Mouse (Mus musculus): Measurements from ENCODE around the gene Mettl26. TPM values are rescaled to one million over a fixed set of nuclear protein-coding genes. Genes with fewer than 3 reads are reported as not detected.

The Mettl26 gene
- polyA plus RNA-seq, 2 experiments: 52.0 to 62.9 TPM

DNA sequence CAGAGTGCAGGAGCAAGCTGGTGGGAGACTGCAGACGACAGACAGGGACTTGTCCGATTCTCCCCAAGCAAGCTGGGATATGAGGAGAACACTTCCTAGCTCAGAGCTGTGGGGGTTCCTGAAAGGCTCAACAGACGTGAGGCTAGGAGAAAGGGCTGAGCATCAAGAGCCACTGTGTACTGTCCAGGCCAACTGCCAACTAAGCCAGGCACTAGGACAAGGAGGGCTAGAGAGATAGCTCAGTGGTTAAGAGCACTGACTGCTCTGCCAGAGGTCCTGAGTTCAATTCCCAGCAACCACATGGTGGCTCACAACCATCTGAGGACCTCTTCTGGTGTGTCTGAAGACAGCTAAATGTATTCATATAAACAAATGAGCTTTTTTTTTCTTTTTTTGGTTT, 32.4 kb upstream of the Mettl26 start:
- DNase-seq (ENCODE audit: low spot score) (no peak), ATAC-seq (ENCODE audit: low FRiP score, low read depth) (no peak)
- Histone ChIP-seq H3K4me2 (replicated peaks; ENCODE audit: low read depth, low read length, severe bottlenecking) (no peak overlapping the region), H3K36me3 (ENCODE audit: control insufficient read depth, insufficient read depth, low read length) (peaks cover 58% of the 10 kb centered on the region), H3K27me3 (ENCODE audit: control insufficient read depth, insufficient read depth, low read length) (no peaks in the 10 kb centered on the region), H3K4me1 (ENCODE audit: control insufficient read depth, insufficient read depth, low read length) (peaks cover 10% of the 10 kb centered on the region; the same call in 1 of the 2 replicates), H3K9ac (ENCODE audit: low read depth, low read length, severe bottlenecking) (no peak overlapping the region), H3K4me3 (replicated peaks; ENCODE audit: low read length) (no peak overlapping the region), H3K27ac (replicated peaks; ENCODE audit: low read depth, low read length) (no peak overlapping the region), H3K9me3 (ENCODE audit: control insufficient read depth, low read length) (no peaks in the 10 kb centered on the region)
- WGBS: 85% methylated on average over 3 of the region's 3 CpGs
- no peak for TF ChIP-seq POLR2A (IDR thresholded peaks at IDR 0.05; ENCODE audit: borderline replicate concordance, extremely low read depth, insufficient read depth, insufficient read length)

- no peak for DNase-seq (ENCODE audit: low spot score)
These were observed 31.8 kb upstream of the Mettl26 start for GRCm38 (mm10) chr17:25843122-25843521.

GRCm38 (mm10) chr17:25843636-25844395, 31.1 kb upstream of the Mettl26 start:
- 4% methylated on average over 33 of the region's 38 CpGs for WGBS
- Histone ChIP-seq H3K36me3 (ENCODE audit: control insufficient read depth, insufficient read depth, low read length) (peaks cover 60% of the 10 kb centered on the region), H3K27me3 (ENCODE audit: control insufficient read depth, insufficient read depth, low read length) (no peaks in the 10 kb centered on the region), H3K27ac (replicated peaks; ENCODE audit: low read depth, low read length) (peak overlapping the region; percentile 71), H3K9me3 (ENCODE audit: control insufficient read depth, low read length) (no peaks in the 10 kb centered on the region), H3K4me1 (ENCODE audit: control insufficient read depth, insufficient read depth, low read length) (peaks cover 10% of the 10 kb centered on the region; the same call in 1 of the 2 replicates), H3K4me2 (replicated peaks; ENCODE audit: low read depth, low read length, severe bottlenecking) (peak overlapping the region; percentile 63), H3K9ac (ENCODE audit: low read depth, low read length, severe bottlenecking) (peak overlapping the region; percentile 82), H3K4me3 (replicated peaks; ENCODE audit: low read length) (peak overlapping the region; percentile 90)
- TF ChIP-seq POLR2A (IDR thresholded peaks at IDR 0.05; ENCODE audit: borderline replicate concordance, extremely low read depth, insufficient read depth, insufficient read length): no peak
- ATAC-seq (ENCODE audit: low FRiP score, low read depth) (0 out of 2 replicates have a peak, but pooled peaks have one; percentile 0), DNase-seq (ENCODE audit: low spot score) (no peak)

More at GRCm38 (mm10) chr17:25843122-25843521, 31.8 kb upstream of the Mettl26 start:
- Histone ChIP-seq H3K9ac (ENCODE audit: low read depth, low read length, severe bottlenecking) (peak overlapping the region; percentile 82), H3K4me2 (replicated peaks; ENCODE audit: low read depth, low read length, severe bottlenecking) (peak overlapping the region; percentile 63), H3K27ac (replicated peaks; ENCODE audit: low read depth, low read length) (no peak overlapping the region), H3K27me3 (ENCODE audit: control insufficient read depth, insufficient read depth, low read length) (no peaks in the 10 kb centered on the region), H3K9me3 (ENCODE audit: control insufficient read depth, low read length) (no peaks in the 10 kb centered on the region), H3K4me1 (ENCODE audit: control insufficient read depth, insufficient read depth, low read length) (peaks cover 10% of the 10 kb centered on the region; the same call in 1 of the 2 replicates), H3K4me3 (replicated peaks; ENCODE audit: low read length) (peak overlapping the region; percentile 90), H3K36me3 (ENCODE audit: control insufficient read depth, insufficient read depth, low read length) (peaks cover 57% of the 10 kb centered on the region)
- no peak for TF ChIP-seq POLR2A (IDR thresholded peaks at IDR 0.05; ENCODE audit: borderline replicate concordance, extremely low read depth, insufficient read depth, insufficient read length)
- whole genome bisulfite sequencing: 93% methylated on average over 4 of the region's 4 CpGs
- ATAC-seq (ENCODE audit: low FRiP score, low read depth): no peak

- H3K9ac ChIP-seq (ENCODE audit: low read depth, low read length, severe bottlenecking): peak within 1 kb of the TSS; percentile 82
- H3K27me3 ChIP-seq (ENCODE audit: control insufficient read depth, insufficient read depth, low read length): no peaks in the 10 kb centered on the region
- H3K4me2 ChIP-seq (replicated peaks; ENCODE audit: low read depth, low read length, severe bottlenecking): peak within 1 kb of the TSS; percentile 63
- H3K36me3 ChIP-seq (ENCODE audit: control insufficient read depth, insufficient read depth, low read length): peaks cover 60% of the 10 kb centered on the region
- H3K27ac ChIP-seq (replicated peaks; ENCODE audit: low read depth, low read length): peak within 1 kb of the TSS; percentile 71
- peaks cover 10% of the 10 kb centered on the region; the same call in 1 of the 2 replicates for H3K4me1 ChIP-seq (ENCODE audit: control insufficient read depth, insufficient read depth, low read length)
- TF ChIP-seq POLR2A (IDR thresholded peaks at IDR 0.05; ENCODE audit: borderline replicate concordance, extremely low read depth, insufficient read depth, insufficient read length): peak; percentile 72; the same call in 1 of the 2 replicates
- H3K4me3 ChIP-seq (replicated peaks; ENCODE audit: low read length): peak within 1 kb of the TSS; percentile 90
- H3K9me3 ChIP-seq (ENCODE audit: control insufficient read depth, low read length): no peaks in the 10 kb centered on the region
- 1% methylated on average over 21 of the region's 21 CpGs for WGBS
- DNase-seq (ENCODE audit: low spot score) (peak; percentile 96), ATAC-seq (ENCODE audit: low FRiP score, low read depth) (peak; percentile 94)
These were observed 30.4 kb upstream of the Mettl26 start, which contains the start of gene Rhot2 for GRCm38 (mm10) chr17:25844396-25844901. Gene Rhot2 (minus strand): TSS chr17:25844851.

DNA sequence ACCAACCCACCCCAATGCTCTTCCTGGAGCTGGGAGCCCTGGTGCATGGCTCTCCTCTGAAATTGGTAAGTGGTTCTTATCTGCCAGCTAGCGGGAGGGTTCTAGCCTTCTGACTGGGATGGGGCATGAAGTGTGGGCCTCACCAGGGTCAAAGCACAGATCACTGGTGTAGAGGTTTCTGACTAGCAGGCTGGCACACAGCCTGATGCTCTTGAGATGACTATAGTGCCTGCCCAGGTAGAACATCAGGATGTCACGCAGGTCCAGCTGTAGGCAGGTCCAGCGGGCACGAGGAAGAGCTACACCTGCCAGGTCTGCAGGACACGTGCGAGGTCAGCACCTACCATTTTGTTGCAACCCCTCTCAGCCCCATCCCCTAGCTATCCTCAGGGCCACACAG, 14.6 kb upstream of the Mettl26 start:
- ATAC-seq (ENCODE audit: low FRiP score, low read depth): no peak

More for the DNA sequence above, 14.6 kb upstream of the Mettl26 start:
- Histone ChIP-seq H3K9ac (ENCODE audit: low read depth, low read length, severe bottlenecking) (0 out of 2 replicates have a peak overlapping the region, but pooled peaks have one; percentile 2), H3K27ac (replicated peaks; ENCODE audit: low read depth, low read length) (no peak overlapping the region), H3K4me2 (replicated peaks; ENCODE audit: low read depth, low read length, severe bottlenecking) (peak overlapping the region; percentile 88), H3K36me3 (ENCODE audit: control insufficient read depth, insufficient read depth, low read length) (peaks cover 8% of the 10 kb centered on the region; the same call in 1 of the 2 replicates), H3K27me3 (ENCODE audit: control insufficient read depth, insufficient read depth, low read length) (no peaks in the 10 kb centered on the region), H3K4me3 (replicated peaks; ENCODE audit: low read length) (peak overlapping the region; percentile 63; the same call in 1 of the 2 replicates), H3K9me3 (ENCODE audit: control insufficient read depth, low read length) (no peaks in the 10 kb centered on the region), H3K4me1 (ENCODE audit: control insufficient read depth, insufficient read depth, low read length) (peaks cover 13% of the 10 kb centered on the region)
- no peak for TF ChIP-seq POLR2A (IDR thresholded peaks at IDR 0.05; ENCODE audit: borderline replicate concordance, extremely low read depth, insufficient read depth, insufficient read length)
- no peak for DNase-seq (ENCODE audit: low spot score)
- WGBS: 91% methylated on average over 6 of the region's 6 CpGs

All from limb, embryonic 14.5 days (tissue).